Mouse (Mus musculus) megakaryocyte-erythroid progenitor cell, adult 5-6 weeks (primary cell): ENCODE measurements around the gene Zfhx3. TPM values are rescaled to one million over a fixed set of nuclear protein-coding genes. Genes with fewer than 3 reads are reported as not detected.

Source experiments
- ATAC-seq: replicated peaks from 2 replicates; pipeline ENCODE4 v1.8.0; 2016; ENCODE audit warnings: mild to moderate bottlenecking, inconsistent platforms; ENCODE audit not compliant: severe bottlenecking, poor library complexity, low FRiP score, low TSS enrichment
- total RNA-seq, 2 experiments: library from RNA; stranded (forward) in 1 of 2; stranded (reverse) in 1 of 2; fragments of 200-1000, 215-1000 nt in 1 of 2; fragments of >200 nt in 1 of 2; fragmentation: Nextera tagmentation in 1 of 2; gene quantifications; 2 replicates each; pipeline ENCODE4 v1.2.3; 2014 to 2017

The Zfhx3 gene
- total RNA-seq, 2 experiments from 2014 or later, result 0.28 to 2.9 TPM

DNA sequence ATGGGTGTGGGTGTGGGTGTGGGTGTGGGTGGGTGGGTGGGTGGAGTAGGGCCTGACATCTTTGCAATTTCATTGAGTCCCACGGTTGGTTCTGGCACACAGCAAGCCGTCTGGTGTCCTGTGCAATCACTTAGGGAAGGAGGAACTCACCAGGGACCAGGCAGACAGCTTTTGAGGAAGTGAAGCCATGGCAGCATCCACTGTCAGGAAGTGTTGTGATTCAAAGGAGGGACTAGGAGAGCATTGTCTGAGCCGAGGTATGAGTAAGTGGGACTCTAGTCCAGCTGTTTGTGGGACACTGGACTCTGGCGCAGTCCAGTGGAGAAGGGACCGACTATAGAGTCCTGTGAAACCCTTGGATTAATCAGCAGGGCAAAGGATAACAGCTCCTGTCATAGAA lies 838.7 kb downstream of the Zfhx3 start:
- no peak for ATAC-seq

DNA sequence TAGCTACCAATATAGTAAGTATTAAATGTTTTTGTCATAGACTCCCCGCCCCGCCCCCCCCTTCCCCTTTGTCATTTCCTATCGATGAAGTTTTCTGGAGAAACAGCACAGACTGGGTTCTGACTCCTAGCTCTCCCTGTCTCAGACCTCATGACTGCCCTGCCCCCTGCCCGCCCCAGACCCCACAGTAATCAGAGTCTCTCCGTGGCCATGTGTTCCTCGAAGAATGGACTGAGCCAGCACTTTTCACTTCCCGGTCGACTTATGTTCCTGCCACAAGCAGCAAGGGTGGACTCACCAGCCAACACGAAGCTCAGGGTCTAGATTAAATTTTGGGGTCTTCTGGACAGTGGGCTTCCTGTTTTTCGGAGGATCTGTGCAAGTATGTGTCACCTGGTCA lies 840.7 kb downstream of the Zfhx3 start:
- ATAC-seq, result no peak

DNA sequence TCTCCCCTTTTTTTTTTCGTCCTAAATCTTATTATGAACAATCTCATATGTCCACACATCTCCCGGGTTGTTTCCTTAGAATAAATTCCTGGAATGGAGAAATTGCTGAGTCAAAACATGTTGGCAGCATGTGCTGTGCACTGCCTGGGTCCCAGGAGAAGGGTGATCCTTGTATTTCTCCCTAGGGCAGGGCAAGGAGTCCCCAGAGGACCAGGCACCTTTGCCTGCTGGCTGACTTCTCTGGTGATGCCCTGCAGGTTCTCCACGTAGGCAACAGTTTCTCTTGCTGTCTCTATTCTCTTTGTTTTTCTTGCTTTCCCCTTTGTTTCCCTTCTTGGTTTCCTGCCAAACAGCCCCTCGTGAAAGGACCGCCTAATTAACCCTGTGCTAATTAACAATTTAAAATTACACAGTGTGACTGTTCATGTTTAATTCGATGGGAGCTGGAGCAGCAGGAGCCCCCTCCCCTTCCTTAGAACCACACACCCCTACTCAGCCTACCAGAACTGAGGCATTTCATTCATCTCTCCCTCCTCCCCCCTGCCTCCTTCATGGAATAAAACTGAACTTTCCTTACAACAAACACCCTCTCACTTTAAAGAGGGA lies 845.8 kb downstream of the Zfhx3 start:
- ATAC-seq, result no peak

DNA sequence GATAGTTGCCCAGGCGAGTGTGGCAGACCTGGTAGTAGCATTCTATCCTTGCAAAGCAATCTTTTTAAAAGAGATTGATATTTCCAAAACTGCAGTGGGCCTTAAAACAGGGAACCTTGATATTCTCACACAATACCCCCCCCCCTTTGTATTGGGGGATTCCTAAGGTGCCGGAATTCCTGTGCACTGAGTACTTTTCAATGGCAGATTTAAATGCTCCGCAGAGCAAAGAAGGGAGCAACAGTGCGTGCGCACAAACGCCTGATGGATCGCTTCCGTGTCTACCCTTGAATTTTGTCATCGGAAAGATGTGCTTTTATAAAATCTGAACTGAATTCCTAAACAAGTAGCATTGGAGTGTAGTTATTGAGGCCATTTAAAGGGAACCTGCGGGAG lies 846.3 kb downstream of the Zfhx3 start:
- no peak for ATAC-seq

DNA sequence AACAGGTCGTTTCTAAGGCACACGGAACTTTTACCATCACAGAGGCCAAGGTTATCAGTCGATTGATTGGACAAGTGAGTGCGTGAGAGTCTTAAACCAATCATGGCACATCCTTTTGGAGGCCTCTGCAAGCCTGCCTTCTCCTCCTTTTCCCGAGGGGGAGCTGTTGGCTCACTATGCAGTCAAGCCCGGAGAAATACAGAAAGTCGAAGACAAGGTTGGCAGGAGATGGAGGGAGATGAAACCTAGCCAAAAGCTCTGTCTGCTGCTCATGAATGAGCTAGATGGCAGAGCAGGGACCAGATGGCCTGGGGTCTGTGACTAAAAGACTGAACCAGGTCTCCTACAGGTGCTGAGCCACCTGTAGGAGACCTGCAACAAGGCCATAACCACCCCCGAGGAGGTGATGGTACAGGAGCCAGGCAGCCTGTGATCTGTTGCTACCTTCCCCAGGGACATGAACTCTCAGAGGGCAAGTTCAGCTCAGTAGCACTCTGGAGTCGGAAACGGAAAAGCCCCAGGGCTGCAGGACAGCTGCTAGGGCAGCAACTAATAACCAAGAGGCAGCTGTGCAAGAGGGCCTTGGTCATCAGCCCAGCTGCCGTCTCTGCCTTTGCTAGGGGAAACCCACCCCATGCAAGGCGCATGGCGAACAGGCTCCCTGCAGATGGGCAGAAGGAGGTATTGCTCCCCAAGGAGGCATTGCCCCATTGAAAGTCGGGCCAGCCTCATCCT lies 848.3 kb downstream of the Zfhx3 start:
- no peak for ATAC-seq

DNA sequence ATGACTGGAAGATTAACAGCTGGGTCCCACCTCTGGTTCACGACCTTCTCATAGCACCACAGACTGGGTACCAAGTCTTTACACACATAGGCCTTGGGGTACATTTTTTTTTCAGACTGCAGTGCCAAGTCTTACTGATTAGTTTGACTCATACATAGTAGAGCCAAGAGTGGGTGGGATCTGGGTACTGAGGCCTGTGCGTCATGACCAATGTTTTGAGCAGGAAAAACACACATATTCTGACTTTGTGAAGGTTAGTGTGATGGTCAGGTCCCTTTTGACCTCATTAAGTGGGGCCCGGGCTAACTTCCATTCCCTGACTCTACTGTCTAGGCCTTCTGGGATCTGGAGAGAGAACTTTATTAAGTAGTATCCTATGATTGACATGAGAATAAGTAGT lies 853.6 kb downstream of the Zfhx3 start:
- no peak for ATAC-seq

DNA sequence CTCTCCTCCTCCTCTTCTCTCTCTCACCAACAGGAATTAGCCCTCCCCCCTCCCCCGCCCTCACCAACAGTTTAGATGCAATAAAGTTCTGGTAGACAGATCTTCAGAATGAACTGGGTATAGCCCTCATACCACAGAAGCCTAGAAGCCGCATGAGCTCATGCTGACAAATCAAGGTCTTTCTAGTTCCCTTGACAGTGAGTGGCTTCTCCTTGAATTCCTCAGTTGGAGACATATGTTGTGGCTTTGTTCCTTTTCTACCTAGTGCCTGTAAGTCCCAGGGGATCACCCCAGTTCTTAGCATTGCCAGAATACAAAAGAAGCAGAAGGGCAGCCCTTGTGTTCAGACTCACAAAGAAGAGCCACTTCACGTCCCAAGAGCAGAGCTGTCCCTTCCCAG lies 854.4 kb downstream of the Zfhx3 start:
- ATAC-seq, result no peak

DNA sequence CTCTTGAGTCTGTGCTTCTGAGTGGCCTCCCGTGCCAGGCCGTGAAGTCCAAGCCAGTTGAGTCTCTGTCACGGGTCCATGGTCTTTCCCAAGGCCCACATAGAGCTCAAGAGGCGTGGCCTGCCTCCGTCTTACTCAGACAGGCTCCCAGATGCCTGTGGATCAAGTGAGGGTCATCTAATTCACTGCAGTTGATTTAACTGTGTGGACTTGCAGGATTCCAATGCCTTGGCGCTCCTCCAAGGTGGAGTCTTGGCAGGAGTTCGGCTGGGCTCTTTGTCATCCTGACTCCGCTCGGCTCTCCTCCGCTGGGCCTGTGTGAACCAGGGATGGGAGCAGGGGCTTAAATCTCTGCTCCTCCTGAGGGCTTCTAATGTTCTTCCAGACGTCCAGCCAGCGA lies 855.6 kb downstream of the Zfhx3 start:
- ATAC-seq, result no peak

DNA sequence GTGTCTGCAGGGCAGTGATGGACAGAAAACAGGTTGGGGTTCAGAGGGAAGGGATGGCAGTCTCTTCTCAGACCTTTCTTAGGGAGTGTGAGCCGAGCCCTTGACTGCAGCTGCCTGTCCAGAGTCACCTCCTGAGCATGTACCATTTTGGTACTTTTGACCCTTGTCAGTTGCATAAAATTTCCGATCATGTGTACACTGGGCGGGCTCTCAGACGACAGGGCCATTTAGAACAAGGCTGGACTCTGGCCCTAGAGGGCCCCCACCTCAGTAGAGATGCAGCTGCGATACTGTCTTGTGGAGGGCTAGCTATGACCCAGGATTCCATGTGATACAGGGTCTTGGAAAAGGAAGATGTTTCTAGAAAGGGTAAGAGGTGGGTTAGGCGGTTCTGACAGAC lies 856.8 kb downstream of the Zfhx3 start:
- ATAC-seq, result no peak

DNA sequence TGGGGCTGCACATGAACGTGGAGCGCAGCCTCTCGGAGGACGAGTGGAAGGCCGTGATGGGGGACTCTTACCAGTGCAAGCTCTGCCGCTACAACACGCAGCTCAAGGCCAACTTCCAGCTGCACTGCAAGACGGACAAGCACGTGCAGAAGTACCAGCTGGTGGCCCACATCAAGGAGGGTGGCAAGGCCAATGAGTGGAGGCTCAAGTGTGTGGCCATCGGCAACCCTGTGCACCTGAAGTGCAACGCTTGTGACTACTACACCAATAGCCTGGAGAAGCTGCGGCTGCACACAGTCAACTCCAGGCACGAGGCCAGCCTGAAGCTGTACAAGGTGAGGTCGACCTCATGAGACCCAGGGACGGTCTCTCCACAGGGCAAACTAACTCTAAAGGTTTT lies 857.9 kb downstream of the Zfhx3 start:
- no peak for ATAC-seq

DNA sequence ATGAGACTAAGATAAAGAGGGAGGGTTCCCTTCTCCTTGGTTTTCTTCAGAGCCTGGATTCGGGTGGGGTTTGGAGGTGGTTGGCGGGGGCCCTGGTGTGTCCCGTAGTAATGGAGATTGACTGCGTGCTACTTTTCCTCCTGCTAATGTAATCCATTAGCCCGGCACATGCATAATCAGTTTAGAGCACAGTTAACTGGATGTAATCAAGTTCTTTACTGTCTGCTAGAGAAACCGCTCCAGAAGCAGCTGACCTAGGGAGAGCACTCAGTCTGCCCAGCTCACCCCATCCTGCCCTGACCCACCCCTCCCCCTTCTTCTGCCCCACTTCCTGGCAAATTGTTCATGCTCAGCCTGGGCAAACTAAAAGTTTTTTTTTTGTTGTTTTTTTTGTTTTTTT lies 860.6 kb downstream of the Zfhx3 start:
- no peak for ATAC-seq

DNA sequence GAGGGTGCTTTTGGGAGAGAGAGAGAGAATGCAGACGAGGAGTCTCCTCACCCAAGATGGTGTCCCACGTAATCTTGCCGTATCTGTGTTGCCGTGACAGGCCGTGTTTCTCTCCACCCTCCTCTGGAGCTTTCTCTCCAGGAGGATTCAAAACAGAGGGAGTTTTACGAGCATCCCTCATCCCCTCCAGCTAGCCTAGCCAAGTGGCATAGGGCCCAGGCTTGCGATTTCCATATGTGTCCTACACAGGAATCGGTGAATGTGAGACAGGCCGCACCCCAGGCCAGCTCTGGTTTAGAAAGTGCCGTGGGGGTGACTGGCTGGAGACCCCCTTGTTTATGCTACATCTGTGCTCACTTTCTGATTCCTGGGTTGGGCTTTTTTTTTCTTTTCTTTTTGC lies 869.2 kb downstream of the Zfhx3 start:
- ATAC-seq, result no peak

DNA sequence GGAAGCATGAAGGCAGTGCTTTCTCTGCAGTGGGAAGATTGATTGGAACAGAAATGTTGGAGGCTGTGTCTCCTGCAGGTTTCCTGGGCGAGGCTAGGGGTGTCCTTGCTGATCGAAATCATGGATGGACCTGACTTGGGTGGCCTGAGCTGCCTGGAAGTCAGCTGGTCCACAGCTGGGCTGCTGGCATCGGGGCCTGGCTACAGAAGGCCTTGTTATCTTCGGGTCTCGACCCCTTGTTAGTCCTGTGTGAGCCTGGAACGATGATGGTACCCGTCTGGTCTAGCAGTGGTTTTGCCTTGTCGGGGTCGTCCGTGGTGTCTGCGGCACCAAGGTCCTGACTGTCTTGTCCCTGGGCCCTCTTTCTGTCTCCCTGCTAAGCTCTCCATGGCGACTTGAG lies 870.9 kb downstream of the Zfhx3 start:
- ATAC-seq, result no peak

DNA sequence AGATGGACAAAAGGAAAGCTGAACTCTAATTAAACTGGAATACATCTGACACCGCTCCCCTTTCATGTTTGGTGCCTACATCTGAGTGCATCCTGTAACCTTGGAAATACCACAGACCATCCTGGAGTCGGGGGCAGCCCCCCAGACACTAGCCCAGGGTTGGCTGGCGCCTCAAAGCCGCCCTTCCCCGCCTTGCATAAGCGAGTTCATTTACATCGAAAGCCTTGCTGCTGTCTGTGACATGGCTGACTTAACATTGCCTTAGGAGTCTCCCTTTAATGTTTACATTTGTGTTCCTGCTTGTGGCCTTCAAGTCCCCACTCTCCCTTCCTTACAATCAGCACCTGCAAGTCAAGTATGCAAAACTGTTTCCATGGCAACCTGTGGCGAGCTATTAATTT lies 876.8 kb downstream of the Zfhx3 start:
- 0 out of 2 replicates have a peak, but pooled peaks have one; percentile 9 for ATAC-seq

DNA sequence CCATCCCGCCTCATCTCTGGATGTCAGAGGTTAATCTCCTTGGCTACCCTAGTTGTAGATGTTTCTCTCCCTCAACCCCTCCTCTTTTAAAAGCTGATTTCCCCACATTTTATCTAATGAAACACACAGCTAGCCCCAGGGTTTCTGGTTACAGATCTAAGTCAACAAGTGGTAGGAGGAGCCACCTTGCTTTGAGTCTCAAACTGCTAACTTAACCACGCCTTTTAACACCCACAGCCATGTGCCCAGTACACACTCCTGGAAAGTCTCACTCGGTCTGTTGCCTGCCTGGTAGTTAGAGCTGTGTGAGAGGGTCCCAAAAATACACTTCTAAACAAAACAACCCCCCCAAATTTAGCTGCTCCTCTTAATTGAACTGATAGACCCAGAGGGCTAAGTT lies 877.4 kb downstream of the Zfhx3 start:
- peak; percentile 93 for ATAC-seq

DNA sequence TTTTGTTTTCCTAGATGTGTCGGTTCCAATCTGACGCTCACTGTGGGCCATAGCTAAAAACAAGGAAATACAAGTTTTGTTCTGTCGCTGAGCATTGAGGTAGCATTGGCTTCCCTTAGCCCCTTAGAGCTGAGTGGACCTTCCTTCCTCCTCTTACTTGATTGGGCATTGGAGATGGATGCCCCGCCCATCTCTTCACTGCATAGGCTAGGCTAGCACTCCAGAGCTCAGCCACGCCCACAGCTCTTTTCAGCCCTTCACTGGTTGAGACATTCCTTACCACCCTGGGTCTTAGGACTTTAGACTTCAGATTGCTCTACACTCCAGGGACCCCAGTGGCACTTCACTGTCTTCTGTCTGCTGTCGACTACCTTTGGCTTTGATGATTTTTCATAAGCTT lies 878.2 kb downstream of the Zfhx3 start:
- ATAC-seq, result peak; percentile 91

DNA sequence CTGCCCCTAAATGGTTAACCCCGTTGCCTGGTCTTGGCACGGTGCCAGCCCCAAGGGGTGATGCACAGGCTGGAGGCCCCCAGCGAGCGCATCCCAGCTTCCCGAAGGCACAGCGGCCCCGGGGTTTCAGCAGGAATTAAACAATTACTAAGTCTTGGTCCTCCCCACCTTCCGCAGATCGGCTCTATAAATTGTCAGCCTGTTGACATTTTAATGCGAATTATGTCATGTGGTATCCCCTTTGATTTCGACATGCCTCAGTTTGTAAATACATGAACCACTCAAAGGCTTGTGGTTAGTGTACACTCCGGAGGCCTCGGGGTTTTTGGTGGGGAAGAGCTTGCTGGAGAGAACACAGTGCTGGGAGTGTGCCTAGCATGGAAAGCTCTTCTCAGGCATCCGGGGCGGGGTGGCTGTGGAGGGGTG lies 880.4 kb downstream of the Zfhx3 start:
- ATAC-seq, result no peak

DNA sequence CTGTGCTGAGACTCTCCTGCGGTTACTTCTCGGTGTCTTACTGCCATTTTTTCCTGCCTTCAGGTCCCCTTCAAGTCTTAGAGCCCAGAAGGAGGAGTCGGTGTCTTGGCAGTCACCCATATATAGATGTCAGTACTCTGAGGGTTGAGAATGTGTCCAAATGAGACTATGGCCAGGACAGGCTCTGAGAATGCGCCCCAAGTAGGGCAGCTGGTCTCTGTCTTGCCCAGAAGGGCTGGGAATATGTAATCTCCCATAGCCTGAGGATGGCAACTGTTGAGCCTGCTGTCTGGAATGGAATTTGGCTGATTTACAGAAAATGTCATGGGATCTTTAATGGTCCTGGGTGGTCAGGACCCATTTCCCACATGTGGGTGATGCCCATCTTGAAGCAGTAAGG lies 881.6 kb downstream of the Zfhx3 start:
- ATAC-seq, result no peak

DNA sequence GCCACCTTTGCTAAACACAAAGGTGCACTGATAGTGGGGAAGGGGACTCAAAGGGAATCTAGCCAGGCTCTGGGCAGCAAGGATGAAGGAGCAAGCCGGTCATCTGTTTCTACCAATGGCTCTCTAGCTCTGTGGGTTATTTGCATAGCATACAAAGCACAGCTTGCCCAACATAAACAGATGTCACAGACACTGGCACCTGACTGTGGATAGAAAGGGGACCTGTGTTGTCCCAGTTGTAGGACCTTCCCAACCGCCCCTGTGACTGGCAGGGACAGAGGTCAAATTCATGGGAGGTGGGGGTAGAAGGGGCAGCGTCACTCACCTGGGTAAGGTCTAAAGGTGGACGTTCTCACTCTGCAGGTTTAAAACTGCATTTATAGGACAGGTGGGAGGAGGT lies 884.0 kb downstream of the Zfhx3 start:
- no peak for ATAC-seq

DNA sequence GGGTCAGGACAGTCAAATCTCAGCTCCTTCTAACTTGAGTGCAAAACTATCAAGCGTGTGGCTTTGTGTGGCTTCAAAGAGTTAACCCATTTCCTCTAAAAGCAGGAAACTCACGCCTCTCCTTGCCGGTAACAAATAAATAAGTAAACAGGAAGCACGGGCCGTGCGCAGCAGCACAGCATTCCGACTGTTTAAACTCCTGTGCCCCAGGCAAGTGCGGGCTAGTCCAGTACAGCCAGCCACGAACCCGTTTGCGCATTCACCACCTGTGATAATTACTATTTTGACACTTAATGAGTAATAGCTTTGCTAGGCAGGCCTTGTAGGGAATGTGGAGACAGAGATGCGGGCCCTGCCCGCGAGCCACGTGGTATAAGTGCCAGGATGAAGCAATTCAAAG lies 885.0 kb downstream of the Zfhx3 start:
- ATAC-seq, result no peak

DNA sequence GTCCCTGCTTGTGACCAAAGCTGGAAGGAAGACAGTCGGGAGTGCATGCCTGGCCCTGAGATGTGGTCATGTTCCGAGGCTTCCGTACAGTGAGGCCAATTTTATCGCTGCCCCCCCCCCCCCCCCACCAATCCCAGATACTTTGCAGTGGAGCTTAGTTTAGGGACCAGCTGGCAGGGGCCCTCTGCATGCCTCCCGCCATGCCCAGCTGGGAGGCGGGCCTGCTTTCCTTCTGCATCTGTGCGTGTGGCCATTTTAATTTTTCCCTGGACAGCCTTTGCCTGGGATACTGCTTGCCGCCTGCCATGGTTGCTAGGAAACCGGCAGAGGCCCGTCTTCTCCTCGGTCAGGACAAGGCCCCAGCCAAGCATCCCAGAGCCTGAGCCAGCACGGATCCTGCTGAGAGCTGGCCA lies 886.9 kb downstream of the Zfhx3 start:
- ATAC-seq, result no peak
